Mouse (Mus musculus) forebrain, embryonic 15.5 days (tissue): ENCODE measurements around the gene Cdh23. TPM values are rescaled to one million over a fixed set of nuclear protein-coding genes. Genes with fewer than 3 reads are reported as not detected.

ENCODE experiments used
- ATAC-seq: fragments of 200-750 bp; cut with Nextera tagmentation; replicated peaks from 2 replicates; pipeline ENCODE4 v1.8.0; 2017; ENCODE audit warnings: mild to moderate bottlenecking, moderate TSS enrichment, moderate library complexity
- H3K27ac ChIP-seq: fragments of 300-500 bp; sonication (generic); replicated peaks from 2 replicates; pipeline ENCODE4 v1.5.1; 2015; ENCODE audit warnings: mild to moderate bottlenecking, inconsistent platforms
- H3K27me3 ChIP-seq: fragments of 300-500 bp; sonication (generic); 2 replicates; pipeline ENCODE4 v1.6.1; 2015; ENCODE audit warnings: inconsistent platforms
- H3K36me3 ChIP-seq: fragments of 300-500 bp; sonication (generic); 2 replicates; pipeline ENCODE4 v1.6.1; 2015; ENCODE audit warnings: mild to moderate bottlenecking, inconsistent platforms
- H3K4me1 ChIP-seq: fragments of 300-500 bp; sonication (generic); 2 replicates; pipeline ENCODE4 v1.6.1; 2015; ENCODE audit warnings: inconsistent platforms
- H3K4me2 ChIP-seq: fragments of 300-500 bp; sonication (generic); replicated peaks from 2 replicates; pipeline ENCODE4 v1.6.1; 2015; ENCODE audit warnings: mild to moderate bottlenecking, inconsistent platforms
- H3K4me3 ChIP-seq: fragments of 300-500 bp; sonication (generic); 2 replicates; pipeline ENCODE4 v1.5.1; 2015; ENCODE audit warnings: mild to moderate bottlenecking, inconsistent platforms
- H3K9ac ChIP-seq: fragments of 300-500 bp; sonication (generic); replicated peaks from 2 replicates; pipeline ENCODE4 v1.6.1; 2015; ENCODE audit warnings: mild to moderate bottlenecking, inconsistent platforms
- H3K9me3 ChIP-seq: fragments of 300-500 bp; sonication (generic); 2 replicates; pipeline ENCODE4 v1.6.1; 2016; ENCODE audit warnings: inconsistent platforms
- WGBS: fragments of 180-500 bp; shearing (Covaris S2); methylation state at CpG from one replicate; pipeline ENCODE4 v1.1.7; 2015; ENCODE audit warnings: mixed read lengths; 5-methylcytosine and 5-hydroxymethylcytosine counted together
- polyA plus RNA-seq: library from polyadenylated mRNA; unstranded; fragments of >200 nt; fragmentation: Nextera tagmentation; extraction: Ambion mirVana; gene quantifications from 2 replicates; pipeline ENCODE4 v1.2.1, GENCODE M21; 2015

Gene Cdh23
- polyA plus RNA-seq, 1 experiment from 2014 or later: 1.2 TPM

DNA sequence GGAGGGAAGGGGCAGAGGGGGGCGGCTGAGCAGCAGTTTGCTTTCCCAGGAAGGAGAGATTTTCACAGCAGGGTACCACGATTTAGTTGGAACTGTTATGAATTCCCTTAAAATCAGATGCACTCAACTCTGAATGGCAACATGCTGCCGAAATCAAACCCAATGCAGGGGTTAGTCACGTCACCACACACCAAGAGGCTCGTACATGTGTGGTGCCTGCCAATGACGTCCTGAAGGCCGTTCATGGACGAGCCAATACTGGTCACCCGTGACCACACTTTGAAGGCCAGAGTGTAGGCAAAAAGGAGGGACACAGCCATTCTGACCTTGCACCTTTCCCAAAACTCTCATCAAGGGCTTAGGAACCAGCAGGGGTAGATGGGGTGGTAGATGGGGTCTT lies 35.3 kb downstream of the Cdh23 start:
- Histone ChIP-seq H3K4me1 (no peaks in the 10 kb centered on the region), H3K27ac (no peak overlapping the region), H3K36me3 (no peaks in the 10 kb centered on the region), H3K4me2 (no peak overlapping the region), H3K4me3 (no peak overlapping the region), H3K27me3 (no peaks in the 10 kb centered on the region), H3K9ac (no peak overlapping the region), H3K9me3 (no peaks in the 10 kb centered on the region)
- no peak for ATAC-seq
- whole genome bisulfite sequencing: 77% methylated on average over 9 of the region's 9 CpGs

DNA sequence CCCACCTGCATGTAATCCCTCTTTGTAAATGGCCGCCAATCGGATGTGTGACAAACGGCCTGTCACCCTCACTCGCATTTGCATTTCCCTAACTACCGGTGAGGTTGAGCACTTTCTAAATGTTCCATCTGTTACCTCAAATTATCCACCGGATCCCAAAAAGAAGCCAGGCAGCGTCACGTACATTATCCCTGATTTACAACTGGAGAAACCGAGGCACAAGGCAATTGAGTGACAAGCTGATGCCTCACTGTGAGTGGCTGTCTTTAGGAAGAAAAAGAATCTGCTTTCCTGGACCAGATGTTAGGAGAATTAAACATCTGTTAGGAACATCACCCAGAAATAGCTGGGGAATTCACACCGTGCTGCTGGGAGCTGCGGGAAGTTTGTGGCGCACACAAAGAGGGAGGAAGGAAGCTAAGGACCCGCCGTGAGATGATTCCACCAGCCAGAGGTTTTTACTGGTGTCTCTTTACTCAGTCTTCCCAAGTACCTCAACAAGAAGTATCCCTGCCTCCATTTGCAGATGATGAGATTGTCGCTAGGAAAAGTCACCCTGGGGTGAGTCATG lies 36.8 kb downstream of the Cdh23 start:
- Histone ChIP-seq H3K4me2 (no peak overlapping the region), H3K9ac (no peak overlapping the region)

DNA sequence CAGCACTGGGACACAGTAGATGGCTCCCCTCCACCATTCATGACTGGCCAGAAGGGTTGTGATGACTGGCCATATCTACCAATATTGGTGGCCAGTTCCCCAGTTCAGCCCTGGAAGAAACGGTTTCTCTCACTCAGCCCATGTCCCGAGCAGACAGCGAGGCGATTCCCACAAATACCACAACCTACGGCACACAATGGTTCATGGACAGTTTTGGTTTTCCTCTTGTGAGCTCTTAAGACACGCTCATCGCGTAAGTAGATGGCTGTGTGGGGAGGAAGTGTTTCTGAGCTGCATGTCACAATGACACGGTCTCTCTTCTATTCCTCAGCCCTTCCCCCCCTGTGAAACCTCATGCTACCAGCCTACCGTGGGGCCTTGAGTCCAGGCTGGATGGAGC lies 38.1 kb downstream of the Cdh23 start:
- H3K9me3 ChIP-seq: no peaks in the 10 kb centered on the region
- WGBS: 91% methylated on average over 10 of the region's 10 CpGs

More for the DNA sequence above, 36.8 kb downstream of the Cdh23 start:
- H3K4me1 ChIP-seq: no peaks in the 10 kb centered on the region
- no peaks in the 10 kb centered on the region for H3K9me3 ChIP-seq
- H3K27me3 ChIP-seq: no peaks in the 10 kb centered on the region
- no peak overlapping the region for H3K27ac ChIP-seq
- no peak for ATAC-seq
- no peak overlapping the region for H3K4me3 ChIP-seq
- 74% methylated on average over 15 of the region's 15 CpGs for WGBS
- no peaks in the 10 kb centered on the region for H3K36me3 ChIP-seq

DNA sequence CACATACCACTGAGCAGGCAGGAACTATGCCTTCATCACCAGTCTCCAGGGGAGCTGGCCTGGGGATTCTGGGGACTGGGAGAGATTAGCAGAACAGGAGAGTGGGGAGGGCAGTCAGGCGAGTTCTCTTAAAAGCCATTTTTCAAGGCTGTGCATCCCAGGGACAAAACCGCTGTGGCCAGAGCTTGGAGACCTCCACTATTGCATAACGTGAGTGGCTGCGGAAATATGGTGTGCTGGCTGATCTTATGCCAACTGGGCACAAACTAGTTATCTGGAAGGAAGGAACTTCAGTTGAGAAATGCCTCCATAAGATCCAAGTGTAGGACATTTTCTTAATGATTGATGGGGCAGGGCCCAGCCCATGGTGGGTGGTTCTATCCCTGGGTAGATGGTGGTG lies 42.6 kb downstream of the Cdh23 start:
- no peak overlapping the region for H3K4me3 ChIP-seq
- no peak overlapping the region for H3K4me2 ChIP-seq
- ATAC-seq: no peak
- H3K9ac ChIP-seq: no peak overlapping the region
- no peaks in the 10 kb centered on the region for H3K4me1 ChIP-seq
- WGBS: 85% methylated on average over 4 of the region's 4 CpGs
- no peaks in the 10 kb centered on the region for H3K9me3 ChIP-seq
- H3K36me3 ChIP-seq: no peaks in the 10 kb centered on the region
- no peaks in the 10 kb centered on the region for H3K27me3 ChIP-seq
- no peak overlapping the region for H3K27ac ChIP-seq

More for the DNA sequence above, 38.1 kb downstream of the Cdh23 start:
- Histone ChIP-seq H3K27me3 (no peaks in the 10 kb centered on the region), H3K4me2 (no peak overlapping the region), H3K4me3 (no peak overlapping the region), H3K4me1 (no peaks in the 10 kb centered on the region), H3K9ac (no peak overlapping the region), H3K36me3 (no peaks in the 10 kb centered on the region), H3K27ac (no peak overlapping the region)
- ATAC-seq: no peak

DNA sequence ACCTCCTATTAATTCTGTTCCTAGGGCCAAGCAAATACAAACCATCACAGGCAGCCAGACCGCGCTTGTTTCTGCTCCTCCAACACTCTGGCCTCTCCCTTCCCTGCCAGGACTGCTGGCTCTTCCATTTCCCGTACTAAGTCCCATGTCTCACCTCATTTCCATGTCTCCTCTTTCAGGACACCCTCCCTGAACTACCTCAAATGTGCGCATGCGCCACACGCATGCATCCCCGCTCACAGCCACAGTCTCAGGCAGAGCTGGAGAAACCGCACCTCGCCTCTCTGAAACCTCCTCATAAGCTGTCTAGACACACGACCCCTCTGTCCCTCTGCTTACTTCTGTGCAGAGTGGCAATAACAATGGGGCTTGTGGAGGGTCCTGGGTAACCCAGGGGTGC lies 43.2 kb downstream of the Cdh23 start:
- Histone ChIP-seq H3K36me3 (no peaks in the 10 kb centered on the region), H3K4me3 (no peak overlapping the region), H3K27ac (no peak overlapping the region), H3K9ac (no peak overlapping the region), H3K9me3 (no peaks in the 10 kb centered on the region), H3K4me2 (no peak overlapping the region), H3K4me1 (no peaks in the 10 kb centered on the region), H3K27me3 (no peaks in the 10 kb centered on the region)
- 90% methylated on average over 10 of the region's 10 CpGs for WGBS
- no peak for ATAC-seq

DNA sequence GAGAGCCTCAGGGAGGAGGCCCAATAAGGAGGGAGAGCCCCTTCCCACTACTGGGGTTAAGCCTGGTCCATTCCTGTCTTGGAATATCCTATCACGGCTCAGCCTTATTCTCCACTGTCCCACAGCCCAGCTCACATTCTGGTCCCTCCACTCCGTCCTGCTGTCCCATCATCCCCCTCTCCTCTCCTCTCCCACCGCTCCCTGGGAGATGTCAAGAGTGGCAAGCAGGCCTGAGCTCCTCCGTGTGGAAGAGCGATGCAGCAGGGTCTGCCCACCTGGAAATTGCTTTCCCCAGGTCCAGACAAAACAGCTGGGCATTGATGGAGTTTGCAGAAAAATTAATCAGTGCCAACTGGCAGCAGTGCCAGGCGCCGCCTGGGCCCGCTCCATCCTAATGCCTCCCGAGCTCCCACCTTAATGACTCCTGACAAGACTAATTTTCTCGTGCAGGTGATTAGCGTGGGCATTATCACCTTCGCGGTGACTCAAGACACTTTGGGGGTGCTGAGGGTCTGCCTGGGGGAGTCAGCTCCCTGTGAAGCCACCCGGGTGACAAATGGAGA lies 52.1 kb downstream of the Cdh23 start:
- 75% methylated on average over 14 of the region's 14 CpGs for WGBS
- no peak for ATAC-seq
- Histone ChIP-seq H3K4me1 (no peaks in the 10 kb centered on the region), H3K9ac (no peak overlapping the region), H3K9me3 (no peaks in the 10 kb centered on the region), H3K4me2 (no peak overlapping the region), H3K36me3 (no peaks in the 10 kb centered on the region), H3K27me3 (no peaks in the 10 kb centered on the region), H3K4me3 (no peak overlapping the region), H3K27ac (no peak overlapping the region)

DNA sequence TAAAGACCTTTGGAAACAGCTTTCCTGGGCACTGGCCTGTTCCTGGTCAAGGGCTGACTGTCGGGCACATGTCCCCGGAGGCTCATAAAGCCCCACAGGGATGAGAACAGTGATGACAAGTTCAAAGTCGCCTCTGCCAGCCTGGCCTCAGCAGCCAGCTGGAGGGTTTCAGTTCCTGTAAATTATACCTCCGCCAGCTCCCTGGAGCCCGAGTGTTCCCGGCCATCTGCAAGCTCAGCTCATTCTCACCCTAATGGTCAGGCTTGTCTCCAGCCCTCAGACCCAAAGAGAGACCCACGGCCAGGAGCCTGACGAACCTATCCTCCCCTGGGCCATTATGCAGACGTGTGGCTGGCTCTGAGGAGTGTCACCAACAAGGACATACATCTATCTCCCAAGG lies 57.0 kb downstream of the Cdh23 start:
- Histone ChIP-seq H3K4me3 (no peak overlapping the region), H3K9ac (no peak overlapping the region), H3K36me3 (no peaks in the 10 kb centered on the region), H3K27ac (no peak overlapping the region), H3K4me1 (no peaks in the 10 kb centered on the region), H3K9me3 (no peaks in the 10 kb centered on the region), H3K27me3 (no peaks in the 10 kb centered on the region), H3K4me2 (no peak overlapping the region)
- 76% methylated on average over 9 of the region's 9 CpGs for WGBS
- ATAC-seq: no peak

DNA sequence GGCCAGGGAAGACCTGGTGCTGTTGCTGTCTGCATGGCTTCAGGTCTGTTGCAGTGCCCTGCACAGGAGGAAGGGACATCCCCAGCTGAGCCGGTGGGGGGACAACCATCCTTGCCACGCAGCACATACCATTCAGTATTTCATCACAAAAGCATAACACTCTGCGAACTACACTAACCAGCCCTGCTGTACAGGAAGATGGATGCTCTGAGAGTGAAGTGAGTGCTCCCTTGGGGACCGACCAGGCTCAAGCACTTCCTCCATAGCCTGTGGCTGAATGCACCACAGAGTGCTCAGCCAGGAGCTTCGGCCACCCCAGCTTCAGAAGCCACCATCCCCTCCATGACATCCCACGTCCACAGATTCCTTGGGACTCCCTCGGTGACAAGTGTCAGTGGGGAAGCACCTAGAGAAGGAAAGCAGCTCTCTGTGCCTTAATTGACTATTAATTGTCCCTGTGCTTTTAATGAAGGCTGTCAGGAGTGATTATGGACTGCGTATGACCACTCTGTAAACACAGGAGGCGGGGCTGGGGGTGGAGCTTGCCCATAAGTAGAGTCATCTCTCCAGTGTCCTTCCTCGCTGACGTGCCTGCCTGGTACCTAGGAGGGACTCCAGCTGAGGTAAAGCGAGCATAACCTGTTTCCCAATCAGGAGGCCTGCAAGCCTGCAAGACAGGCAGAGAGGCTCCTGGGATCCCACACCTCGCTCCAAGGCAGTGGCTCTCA lies 60.6 kb downstream of the Cdh23 start:
- H3K27me3 ChIP-seq: no peaks in the 10 kb centered on the region
- WGBS: 35% methylated on average over 13 of the region's 13 CpGs
- no peak overlapping the region for H3K27ac ChIP-seq
- H3K9ac ChIP-seq: no peak overlapping the region
- H3K4me3 ChIP-seq: no peak overlapping the region
- H3K4me1 ChIP-seq: no peaks in the 10 kb centered on the region
- H3K9me3 ChIP-seq: no peaks in the 10 kb centered on the region
- H3K36me3 ChIP-seq: no peaks in the 10 kb centered on the region
- ATAC-seq: no peak
- H3K4me2 ChIP-seq: no peak overlapping the region

DNA sequence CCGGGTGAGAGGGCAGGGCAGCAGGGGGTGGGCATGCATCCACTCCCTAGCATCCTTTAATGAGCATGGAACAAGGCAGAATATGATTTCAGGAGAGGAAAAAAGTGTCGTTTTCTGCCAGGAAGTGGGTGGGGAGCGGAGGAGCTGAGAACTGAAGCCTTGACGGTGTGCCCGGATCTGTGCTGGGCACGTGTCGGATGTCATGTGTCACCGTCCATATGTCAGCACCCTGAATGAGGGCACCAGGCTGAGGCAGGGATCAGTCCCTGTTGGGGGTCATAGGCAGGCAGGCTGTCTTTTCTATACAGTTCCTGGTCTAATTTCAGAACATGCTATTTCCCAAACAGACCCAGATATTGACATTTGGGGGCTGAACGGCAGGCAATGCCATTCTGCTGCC lies 61.9 kb downstream of the Cdh23 start:
- 70% methylated on average over 9 of the region's 9 CpGs for WGBS
- no peak overlapping the region for H3K27ac ChIP-seq
- ATAC-seq: no peak

DNA sequence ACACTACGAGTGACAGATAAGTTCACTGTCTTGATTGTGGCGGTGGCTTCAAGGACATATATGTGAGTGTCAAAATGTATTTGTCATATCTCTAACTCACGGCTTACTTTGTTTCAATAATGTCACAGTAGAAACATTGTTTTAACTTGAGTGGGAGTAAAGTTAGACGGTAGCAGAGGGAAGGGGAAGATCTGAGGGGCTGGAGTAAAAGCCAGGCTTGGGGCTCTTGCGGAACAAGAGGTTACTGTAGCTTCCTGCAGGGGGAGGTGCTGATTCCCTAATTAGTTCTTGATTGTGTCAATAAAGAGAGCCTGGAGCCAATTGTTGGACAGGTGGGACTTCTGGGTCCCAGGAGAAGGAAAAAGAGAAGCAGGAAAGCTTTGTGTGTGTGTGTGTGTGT lies 70.2 kb downstream of the Cdh23 start:
- WGBS: 68% methylated on average over 5 of the region's 5 CpGs
- 0 out of 2 replicates have a peak, but pooled peaks cover 5% of the 10 kb centered on the region for H3K9me3 ChIP-seq
- H3K27me3 ChIP-seq: no peaks in the 10 kb centered on the region
- H3K4me3 ChIP-seq: no peak overlapping the region
- peaks cover 18% of the 10 kb centered on the region for H3K4me1 ChIP-seq
- no peak overlapping the region for H3K9ac ChIP-seq
- H3K36me3 ChIP-seq: no peaks in the 10 kb centered on the region
- no peak overlapping the region for H3K4me2 ChIP-seq
- H3K27ac ChIP-seq: no peak overlapping the region
- no peak for ATAC-seq

More for the DNA sequence above, 61.9 kb downstream of the Cdh23 start:
- Histone ChIP-seq H3K36me3 (no peaks in the 10 kb centered on the region), H3K27me3 (no peaks in the 10 kb centered on the region), H3K4me3 (no peak overlapping the region), H3K4me1 (no peaks in the 10 kb centered on the region), H3K9ac (no peak overlapping the region), H3K4me2 (no peak overlapping the region), H3K9me3 (0 out of 2 replicates have a peak, but pooled peaks cover 4% of the 10 kb centered on the region)

DNA sequence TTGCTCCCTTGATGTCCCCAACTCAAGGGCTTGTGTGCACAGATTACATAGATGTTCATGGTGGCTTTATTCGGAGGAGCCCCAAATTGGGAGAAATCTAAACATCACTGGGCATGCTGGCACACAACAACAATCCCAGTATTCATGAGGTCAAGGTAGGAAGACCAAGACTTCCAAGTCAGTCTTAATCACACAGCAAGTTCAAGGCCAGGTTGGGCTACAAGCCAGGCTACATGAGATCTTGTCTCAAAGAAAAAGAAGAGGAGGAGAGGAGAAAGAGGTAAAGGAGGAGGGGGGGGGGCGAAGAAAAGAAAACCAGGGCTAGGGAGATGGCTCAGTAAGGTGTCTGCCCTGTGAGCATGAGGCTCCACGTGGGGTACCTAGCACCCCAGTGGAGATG lies 70.8 kb downstream of the Cdh23 start:
- Histone ChIP-seq H3K27ac (no peak overlapping the region), H3K4me3 (no peak overlapping the region), H3K27me3 (no peaks in the 10 kb centered on the region), H3K4me1 (peaks cover 18% of the 10 kb centered on the region), H3K4me2 (no peak overlapping the region), H3K36me3 (no peaks in the 10 kb centered on the region), H3K9me3 (0 out of 2 replicates have a peak, but pooled peaks cover 5% of the 10 kb centered on the region), H3K9ac (no peak overlapping the region)
- WGBS: 79% methylated on average over 3 of the region's 3 CpGs
- no peak for ATAC-seq

DNA sequence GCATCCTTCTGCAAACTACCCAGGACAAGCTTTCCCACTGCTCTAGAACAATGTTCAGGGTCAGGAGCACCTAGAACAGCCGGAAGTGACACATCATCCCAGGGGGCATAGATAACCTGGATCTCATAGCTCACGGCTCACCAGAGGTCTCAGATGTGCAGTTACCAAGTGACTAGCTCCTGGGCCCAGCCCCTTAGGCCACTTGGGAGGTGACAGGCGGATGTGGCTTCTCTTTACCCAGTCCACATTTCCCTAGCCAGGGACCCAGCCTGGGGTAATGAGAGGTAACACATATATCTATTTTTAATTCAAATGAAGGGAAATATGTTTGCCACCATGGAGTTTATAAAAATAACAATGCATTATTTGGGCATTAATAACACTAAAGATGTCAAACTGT lies 71.3 kb downstream of the Cdh23 start:
- Histone ChIP-seq H3K27ac (0 out of 2 replicates have a peak overlapping the region, but pooled peaks have one; percentile 40), H3K4me2 (no peak overlapping the region), H3K4me1 (peaks cover 18% of the 10 kb centered on the region), H3K9ac (no peak overlapping the region), H3K4me3 (no peak overlapping the region), H3K9me3 (0 out of 2 replicates have a peak, but pooled peaks cover 5% of the 10 kb centered on the region), H3K36me3 (no peaks in the 10 kb centered on the region), H3K27me3 (no peaks in the 10 kb centered on the region)
- ATAC-seq: no peak
- WGBS: 58% methylated on average over 3 of the region's 3 CpGs
